Mouse (Mus musculus): ENCODE measurements around the gene Gm12169.

GRCm38 (mm10) chr11:46507146-46507545, 16.9 kb upstream of the Gm12169 start:
- no peak for TF ChIP-seq CTCF (IDR thresholded peaks at IDR 0.05)
- no peak for TF ChIP-seq POLR2A (IDR thresholded peaks at IDR 0.05; ENCODE audit: insufficient read depth, low read depth, low read length)
- no peak for TF ChIP-seq EP300 (IDR thresholded peaks at IDR 0.05; ENCODE audit: insufficient read depth, low read depth, low read length)
